Mouse (Mus musculus) ovary, postnatal 14 days (tissue): ENCODE measurements around the gene Arfip2.

ENCODE experiments used
- DNase-seq: peaks from one replicate; pipeline ENCODE4 v3.0.0; 2022; ENCODE audit warnings: low spot score

The Arfip2 gene

GRCm38 (mm10) chr7:105640233-105640893, at the start of gene Arfip2, which contains the start of gene Gm45799:
TSS of gene Arfip2 (minus strand) at chr7:105640416.
TSS of gene Gm45799 (plus strand) at chr7:105640552.
- DNase-seq, result peak; percentile 97

DNA sequence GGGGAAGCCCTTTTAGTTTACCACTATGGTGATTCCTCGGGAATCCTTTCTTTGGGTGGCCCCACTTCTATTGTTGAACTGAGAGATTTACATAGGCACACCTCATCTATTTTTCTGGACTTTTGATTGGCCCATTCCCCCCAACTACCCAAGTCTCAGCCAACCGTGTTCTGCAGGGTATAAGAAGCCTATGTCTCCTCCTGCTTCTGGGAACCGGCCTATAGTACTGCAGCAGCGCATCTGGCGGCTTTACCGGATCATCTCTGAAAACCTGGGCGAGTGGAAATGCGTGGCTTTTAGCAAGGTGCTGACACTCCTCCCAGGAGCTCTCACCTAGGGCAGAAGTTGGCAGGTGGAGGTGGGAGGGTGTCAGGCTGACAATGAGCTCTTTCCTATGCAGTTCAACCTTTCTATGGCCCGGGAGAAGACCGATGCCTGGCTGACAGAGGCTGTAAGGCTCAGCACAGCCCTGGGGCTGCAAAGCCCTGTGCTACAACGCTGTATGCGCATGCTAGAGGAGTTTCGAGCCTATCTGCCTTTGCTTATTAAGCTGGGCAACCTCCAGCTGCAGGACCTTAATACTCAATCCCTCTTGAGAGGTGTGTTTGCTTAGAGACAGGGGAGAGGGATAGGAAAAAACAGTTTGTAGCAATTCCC, 45.5 kb upstream of the Arfip2 start:
- no peak for DNase-seq

DNA sequence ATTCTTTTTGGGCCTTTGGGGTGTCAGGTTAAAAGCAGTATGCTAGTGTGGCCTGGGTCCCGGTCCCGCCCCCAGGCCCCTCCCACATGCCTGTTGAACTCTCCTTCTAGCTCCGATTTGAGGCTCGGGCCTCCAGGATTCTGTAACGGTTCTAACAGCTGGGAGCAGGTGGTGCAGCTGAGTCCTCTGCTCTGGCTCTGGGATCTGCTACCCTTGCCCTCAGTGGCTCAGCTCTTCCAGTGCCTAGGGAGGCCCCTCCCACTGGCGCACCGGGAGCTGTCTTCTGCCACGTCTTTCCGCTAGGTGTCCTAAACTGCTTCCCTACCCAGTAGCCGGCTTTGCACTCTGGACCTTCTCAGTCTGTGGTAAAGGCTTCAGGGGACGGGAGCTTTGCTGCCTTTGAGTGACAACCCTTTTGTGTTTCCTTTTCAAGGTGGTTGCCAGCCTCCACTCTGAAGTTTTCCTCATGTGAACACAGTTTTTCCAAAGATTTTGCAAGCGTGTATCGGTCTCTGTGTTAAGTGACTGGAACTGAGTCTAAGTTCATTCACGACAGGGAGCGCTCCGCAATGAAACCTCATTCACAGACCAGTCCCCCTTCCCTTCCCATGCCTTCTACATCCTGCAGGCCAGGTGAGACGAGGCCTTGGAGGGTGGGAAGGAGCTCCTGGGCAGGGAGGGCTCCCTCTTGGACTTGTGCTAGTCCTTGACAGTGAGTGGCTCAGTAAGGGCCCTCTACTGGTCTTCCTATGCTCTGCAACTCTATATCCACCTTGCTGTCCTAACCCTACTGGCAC, 10.6 kb upstream of the Arfip2 start, which contains the start of gene Dnhd1:
Dnhd1 (plus strand) TSS at position 189 of the 797 bp plus-strand sequence.
- DNase-seq, result peak; percentile 54

DNA sequence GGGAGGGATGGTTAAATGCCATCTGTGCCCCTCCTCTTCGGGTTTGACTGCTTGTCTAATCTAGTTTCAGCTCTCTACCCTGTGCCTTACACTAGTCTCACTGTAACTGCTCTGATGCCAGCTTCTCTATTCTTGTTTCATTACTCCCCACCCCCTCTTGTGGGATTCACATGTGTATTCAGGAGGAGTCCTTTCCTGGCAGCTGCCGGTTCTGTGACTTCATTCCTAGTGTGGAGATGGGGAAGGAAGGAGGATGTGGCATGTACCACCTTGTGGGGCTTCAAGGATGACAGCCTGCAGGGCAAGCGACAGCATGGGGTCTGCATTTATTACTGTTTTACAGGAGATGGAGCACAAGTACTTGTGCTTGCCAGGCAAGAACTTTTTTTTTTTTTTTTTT, 1.7 kb upstream of the Arfip2 start:
- no peak for DNase-seq

DNA sequence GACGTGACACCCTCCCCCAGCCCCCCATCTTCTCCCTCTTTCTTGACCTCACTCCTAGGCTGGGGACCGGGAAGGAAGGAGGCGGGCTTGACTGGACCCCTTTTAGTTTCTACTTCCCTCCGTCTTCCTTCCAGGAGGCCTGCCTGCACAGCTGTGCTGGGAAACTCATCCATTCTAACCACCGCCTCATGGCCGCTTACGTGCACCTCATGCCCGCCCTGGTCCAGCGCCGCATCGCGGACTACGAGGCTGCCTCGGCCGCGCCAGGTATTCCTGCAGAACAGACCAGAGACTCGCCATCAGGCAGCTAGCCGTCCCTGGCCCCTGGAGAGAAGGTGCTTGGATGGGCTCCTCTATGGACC, 659 bp upstream of the Arfip2 start:
- no peak for DNase-seq

DNA sequence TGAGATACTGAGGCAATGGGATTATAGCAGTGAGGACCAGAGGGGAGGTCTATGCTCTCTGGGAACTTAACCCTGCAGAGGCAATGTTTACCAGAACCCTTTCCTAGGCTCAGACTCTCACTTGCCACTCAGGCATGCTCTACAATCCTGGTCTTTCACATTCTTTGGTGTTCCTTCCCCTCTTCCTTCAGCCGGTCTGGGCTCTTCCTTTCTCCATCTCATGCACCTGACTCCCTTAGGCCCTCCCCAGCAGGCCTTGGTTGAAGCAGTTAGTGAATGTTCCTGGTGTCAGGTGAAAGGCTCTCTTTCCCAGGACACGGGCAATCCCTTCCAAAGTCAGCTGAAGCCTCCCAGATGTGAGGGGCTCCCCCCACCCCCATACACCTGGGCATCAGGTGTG, 460 bp downstream of the Arfip2 start, which contains the start of gene Timm10b:
Timm10b (plus strand) TSS at position 301 of the 400 bp plus-strand sequence.
- DNase-seq, result no peak

DNA sequence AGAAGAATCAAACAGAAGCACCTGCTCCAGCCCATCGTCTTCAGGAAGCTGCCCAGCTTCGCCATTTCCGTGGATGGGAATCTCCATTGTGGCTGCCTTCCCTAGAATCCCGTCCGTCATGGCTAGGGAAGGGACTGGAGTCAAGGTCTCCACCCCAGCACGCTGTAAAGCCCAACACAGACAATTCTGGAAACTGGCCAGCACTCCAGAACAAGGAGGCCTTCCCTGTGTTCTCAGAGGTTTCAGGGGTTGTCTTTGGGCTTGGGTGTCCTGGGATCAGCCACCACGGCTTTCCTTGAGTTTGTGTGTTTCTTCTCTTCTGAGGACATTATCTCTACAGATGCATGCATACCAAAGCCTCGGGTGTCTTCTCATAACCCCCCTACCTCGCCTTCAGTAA, 912 bp downstream of the Arfip2 start:
- no peak for DNase-seq

GRCm38 (mm10) chr7:105638776-105639175, 1.4 kb downstream of the Arfip2 start:
- DNase-seq, result no peak

GRCm38 (mm10) chr7:105635726-105636125, 4.5 kb downstream of the Arfip2 start:
- no peak for DNase-seq

DNA sequence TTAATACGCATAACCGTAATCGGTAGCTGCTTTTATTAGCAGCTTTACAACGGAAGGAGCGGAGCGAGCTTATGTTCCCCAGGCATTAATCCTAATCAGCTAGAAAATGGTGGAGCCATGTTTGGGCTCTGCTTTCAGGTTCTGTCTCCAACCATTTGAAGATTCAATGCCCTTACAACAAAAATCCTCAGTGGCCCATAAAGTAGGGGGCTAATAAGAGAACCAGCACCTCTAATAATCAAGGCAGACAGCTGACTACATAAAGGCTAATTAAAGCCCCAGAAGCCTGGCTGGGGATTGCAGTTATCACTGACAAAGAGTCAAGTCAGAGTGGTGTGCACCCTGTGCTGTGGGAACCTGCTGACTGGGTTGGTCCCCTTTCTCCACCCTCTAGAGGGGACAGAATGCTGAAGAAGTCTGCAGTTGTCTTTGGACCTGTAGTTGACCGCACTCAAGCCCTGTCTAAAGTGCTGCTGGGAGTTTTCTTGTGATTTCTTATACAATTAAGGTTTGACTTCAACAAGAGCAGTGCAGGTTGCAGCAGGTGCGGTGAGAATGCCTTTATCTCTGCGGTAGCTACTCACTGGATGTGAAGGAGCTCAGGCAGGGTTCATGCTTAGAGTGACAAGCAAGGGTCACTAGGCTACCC, 5.8 kb downstream of the Arfip2 start:
- DNase-seq, result no peak

GRCm38 (mm10) chr7:105633801-105634135, 6.4 kb downstream of the Arfip2 start:
- DNase-seq, result no peak

- DNase-seq, result peak; percentile 89
Measured at GRCm38 (mm10) chr7:105633127-105633800, 7.0 kb downstream of the Arfip2 start, which contains the start of gene Trim3. TSS of gene Trim3 (minus strand) at chr7:105633571.

DNA sequence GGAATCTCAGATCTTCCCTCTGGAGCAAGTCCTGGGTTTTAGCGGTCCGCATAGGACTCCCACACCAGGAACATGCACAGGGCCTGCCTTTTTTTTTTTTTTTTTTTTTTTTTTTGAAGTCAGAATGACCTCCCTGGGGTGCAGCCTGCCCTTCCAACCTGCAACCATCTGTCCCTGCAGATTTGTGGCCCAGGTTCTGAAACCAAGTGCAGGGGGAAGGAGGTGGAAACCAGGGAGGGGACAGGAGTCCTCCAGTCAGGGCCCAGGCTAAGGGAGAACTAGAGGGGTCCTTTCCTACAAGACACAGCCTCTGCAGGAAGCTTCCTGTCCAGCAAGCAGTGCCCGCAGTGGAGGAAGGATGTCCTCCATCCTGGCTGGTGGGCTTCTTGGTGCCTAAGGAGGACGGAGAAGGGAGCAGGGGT, 7.7 kb downstream of the Arfip2 start:
- no peak for DNase-seq

GRCm38 (mm10) chr7:105628633-105629032, 11.6 kb downstream of the Arfip2 start:
- DNase-seq, result no peak

- DNase-seq, result no peak
Measured at GRCm38 (mm10) chr7:105625397-105625796, 14.8 kb downstream of the Arfip2 start.

DNA sequence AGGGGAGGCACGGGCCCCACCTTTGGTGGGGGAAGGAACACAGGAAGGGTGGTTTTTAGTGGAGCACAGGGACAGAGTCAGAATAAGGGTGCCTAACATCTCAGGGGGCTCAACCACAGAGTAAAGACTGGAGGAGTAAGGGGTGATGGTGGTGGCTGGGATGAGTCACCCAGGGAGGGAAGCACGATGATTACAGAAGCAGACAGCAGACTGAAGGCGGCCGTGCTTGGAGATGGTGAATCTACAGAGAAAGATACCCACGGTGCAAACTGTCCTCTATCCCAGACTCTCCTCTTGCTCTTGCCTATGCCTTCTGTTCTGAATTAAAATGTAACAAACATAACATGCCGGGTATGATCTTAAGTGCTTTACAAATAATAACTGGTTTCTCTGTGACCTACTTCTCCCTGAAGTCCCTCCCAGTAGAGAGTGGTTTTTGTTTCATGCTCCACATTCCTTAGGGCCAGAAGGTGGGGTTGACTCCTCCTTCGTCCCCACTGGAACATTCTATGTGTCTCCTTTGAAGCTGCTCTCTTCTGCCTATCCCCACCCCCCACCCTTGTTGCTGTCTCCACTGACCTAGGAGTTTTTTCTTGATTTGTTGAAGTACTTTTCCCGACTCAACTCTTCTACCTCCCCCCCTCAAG, 18.4 kb downstream of the Arfip2 start:
- no peak for DNase-seq

GRCm38 (mm10) chr7:105621053-105621452, 19.2 kb downstream of the Arfip2 start:
- no peak for DNase-seq

DNA sequence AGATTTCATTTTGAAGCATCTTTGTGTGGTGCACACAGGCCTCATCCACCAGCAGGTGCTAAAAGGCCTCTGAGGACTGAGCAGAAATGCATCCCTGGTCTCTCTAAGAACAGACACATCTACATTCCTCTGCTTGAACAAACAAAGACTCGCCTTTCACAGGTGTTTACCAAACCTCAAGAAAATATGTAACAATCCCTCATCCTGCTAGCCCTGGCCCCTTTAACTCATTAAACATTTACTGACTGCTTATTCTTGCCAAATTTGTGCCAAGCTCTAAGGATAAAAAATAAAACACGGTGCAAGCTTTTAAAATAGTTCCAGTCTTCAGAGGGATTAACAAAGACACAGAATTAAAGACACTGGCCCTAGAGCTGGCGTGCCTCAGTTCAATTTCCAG, 20.5 kb downstream of the Arfip2 start:
- no peak for DNase-seq

GRCm38 (mm10) chr7:105617810-105618209, 22.4 kb downstream of the Arfip2 start:
- no peak for DNase-seq

DNA sequence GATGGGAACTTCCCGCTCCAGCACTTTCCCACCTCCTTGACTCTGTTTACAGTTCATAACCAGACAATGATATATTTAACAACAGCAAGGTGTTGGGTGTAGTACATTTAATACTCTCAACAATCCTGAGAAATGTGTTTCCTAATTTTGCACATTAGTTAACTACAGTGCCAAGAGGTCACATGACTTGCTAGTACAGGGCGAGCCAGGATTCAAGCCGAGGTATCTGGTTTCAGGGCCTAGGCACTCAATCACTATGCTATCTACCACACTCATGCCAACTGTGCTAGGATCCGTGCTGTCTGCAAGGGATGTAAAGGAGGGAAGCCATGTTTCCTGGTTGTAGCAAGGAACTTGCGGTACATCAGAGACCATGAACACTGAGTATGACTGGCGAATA, 23.7 kb downstream of the Arfip2 start:
- no peak for DNase-seq

GRCm38 (mm10) chr7:105615720-105616119, 24.5 kb downstream of the Arfip2 start:
- no peak for DNase-seq
